Mouse (Mus musculus) kidney, postnatal 4 days (tissue): ENCODE measurements around the gene Gm20388.

Source experiments
- DNase-seq, 2 experiments: peaks; one replicate each; pipeline ENCODE4 v3.0.0; 2021; ENCODE audit warnings: mixed read lengths in 2 of 2

Gene Gm20388

DNA sequence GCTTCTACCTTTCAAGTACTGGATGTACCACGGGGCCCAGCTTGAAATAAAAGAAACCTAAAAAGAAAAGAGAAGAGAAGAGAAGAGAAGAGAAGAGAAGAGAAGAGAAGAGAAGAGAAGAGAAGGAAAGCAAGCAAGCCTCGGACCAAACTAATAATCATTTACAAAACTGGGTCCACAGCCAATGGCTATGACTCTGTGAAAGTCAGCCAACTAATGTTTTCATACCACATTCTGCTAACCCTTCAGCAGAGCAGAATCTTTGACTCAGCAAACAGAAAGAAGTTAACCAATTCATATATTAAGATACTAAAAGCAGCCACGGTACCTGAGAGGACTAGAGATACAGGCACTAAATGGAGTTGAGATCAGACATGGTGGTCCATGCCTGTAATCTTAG is 3381.6 kb downstream of the Gm20388 start:
- no peak for DNase-seq

DNA sequence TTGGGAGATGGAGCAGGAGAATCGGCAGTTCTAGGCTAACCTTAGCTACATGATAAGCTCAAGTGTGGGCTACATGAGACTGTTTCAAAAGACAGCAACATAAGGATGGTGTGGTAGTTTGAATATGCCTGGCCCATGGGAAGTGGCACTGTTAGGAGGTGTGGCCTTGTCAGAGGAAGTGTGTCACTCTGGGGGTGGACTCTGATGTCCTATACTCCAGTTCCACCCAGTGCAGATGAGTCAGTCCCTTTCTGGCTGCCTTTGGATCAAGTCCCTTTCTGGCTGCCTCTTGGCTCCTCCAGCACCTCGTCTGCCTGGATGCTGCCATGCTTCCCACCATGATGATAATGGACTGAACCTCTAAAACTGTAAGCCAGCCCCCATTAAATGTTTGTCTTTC is 3382.1 kb downstream of the Gm20388 start:
- no peak for DNase-seq

DNA sequence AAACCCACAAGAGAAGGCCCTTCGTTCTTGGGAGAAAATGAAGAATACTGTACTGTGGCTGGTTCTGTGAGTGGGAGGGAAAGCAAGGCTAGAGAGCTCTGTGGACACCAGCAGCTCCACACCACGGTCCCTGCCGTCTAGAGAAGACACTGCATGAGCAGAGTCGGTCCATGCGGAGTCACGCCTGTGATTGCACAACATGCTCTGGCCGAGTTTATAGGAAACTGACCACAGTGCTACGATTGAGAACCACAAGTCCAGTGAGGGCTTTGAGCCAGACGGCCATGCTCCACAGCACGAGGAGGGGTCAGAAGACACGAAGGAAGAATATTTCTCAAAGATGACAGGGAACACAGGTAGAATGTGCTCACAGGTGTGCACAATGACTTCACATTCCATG is 3387.7 kb downstream of the Gm20388 start:
- DNase-seq = no peak

DNA sequence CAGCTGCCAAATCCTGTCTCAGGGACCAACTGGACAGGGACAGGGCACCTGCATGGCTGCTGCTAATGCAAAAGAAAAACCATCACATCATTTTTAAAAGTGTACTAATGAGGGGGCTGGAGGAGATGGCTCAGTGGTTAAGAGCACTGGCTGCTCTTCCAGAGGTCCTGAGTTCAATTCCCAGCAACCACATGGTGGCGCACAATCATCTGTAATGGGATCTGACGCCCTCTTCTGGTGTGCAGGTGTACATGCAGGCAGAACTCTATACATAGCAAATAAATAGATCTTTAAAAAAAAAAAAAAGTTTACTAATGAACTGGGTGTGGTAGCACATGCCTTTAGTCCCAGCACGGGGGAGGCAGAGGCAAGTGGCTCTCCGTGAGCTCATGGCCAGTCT is 3398.1 kb downstream of the Gm20388 start:
- no peak for DNase-seq

DNA sequence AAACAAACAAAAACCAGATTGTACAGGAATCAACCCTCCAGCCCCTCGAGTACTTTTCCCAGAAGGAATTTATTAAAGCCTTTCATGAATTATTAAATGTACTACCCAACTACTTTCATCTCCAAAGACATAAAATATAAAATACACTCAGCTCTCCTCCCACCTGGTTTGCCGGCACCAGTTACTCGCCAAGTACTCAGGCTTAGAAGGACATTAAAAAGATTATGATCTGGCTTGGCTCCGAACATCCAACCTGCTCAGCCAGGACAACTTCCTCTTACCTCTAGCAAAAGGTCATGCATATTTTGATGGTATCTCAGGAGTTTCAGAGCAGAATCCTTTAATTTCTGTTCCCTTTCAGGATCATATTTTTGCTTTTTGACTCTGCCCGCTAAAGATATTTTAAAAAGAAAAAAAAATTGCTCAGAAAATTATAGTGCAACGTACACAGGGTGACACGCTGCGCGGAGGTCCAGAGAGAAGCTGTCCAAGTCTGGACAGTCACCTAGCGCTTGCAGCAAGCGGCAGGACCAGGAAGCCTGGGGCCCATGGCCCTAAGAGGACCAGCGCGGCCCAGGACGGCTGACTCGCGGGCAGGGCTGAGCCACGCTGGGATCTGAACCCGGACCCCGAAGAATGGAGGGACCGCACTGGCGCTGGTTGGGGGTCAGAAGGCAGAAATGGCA is 3407.3 kb downstream of the Gm20388 start:
- DNase-seq = no peak

DNA sequence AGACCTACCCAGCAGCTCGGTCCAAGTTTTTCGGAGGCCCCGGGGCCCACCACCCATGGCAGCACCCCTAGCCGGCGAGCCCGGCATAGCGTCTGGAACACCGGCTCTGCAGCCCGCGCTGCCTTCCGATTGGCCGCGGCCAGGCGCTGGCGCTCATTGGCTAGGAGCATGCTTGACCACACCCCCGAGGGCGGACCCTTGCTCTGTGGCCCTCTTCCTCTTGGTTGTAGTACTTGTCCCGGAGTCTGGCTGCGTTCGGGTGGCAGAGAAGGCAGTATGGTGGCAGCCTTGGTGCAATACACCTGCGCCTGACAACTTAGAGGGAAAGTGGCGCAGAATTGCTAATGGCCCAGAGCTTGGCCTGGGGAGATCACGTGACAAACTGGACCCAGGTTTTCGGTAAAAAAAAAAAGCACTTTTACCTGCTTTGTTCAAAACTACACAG is 3407.8 kb downstream of the Gm20388 start, which contains the start of gene Fanca:
Gene Fanca (minus strand): TSS at position 110 of the 445 bp plus-strand sequence.
- peak; percentile 96 to 98 for DNase-seq

DNA sequence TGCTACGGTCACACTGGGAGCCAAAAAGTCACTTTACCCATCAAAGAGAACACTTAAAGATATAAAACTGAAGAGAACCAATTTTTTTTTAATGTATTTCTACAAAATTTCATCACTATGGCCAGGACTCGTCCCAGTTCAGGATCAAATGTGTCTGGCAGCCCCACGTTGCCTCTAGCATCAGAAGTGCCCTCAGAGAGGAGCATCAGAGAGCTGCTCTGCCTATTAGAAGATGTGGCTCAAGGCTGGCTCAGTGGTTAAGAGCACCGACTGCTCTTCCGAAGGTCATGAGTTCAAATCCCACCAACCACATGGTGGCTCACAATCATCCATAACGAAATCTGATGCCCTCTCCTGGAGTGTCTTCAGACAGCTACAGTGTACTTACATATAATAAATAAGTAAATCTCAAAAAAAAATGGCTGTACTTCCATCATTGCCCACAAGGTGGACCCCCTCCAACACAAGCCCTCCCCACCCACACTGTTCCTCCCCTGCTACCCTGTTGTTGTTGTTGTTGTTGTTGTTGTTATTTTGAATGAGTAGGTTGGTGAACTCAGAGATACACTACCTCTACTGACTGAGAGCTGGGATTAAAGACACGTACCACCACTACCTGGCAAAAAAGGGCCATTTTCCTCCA is 3409.0 kb downstream of the Gm20388 start:
- DNase-seq = peak; percentile 37 to 43

DNA sequence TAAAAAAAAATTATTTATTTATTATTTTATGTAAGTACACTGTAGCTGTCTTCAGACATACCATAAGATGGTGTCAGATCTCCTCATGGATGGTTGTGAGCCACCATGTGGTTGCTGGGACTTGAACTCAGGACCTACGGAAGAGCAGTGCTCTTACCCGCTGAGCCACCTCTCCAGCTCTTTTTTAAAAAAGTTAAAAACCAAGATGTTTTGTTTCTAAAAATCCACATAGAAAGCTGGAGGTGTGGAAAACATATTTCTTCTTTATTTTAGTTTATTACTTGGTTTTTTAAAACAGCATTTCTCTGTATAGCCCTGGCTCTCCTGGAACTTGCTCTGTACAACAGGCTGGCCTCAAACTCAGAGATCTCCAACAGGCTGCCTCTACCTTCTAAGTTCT is 3417.9 kb downstream of the Gm20388 start:
- no peak for DNase-seq

DNA sequence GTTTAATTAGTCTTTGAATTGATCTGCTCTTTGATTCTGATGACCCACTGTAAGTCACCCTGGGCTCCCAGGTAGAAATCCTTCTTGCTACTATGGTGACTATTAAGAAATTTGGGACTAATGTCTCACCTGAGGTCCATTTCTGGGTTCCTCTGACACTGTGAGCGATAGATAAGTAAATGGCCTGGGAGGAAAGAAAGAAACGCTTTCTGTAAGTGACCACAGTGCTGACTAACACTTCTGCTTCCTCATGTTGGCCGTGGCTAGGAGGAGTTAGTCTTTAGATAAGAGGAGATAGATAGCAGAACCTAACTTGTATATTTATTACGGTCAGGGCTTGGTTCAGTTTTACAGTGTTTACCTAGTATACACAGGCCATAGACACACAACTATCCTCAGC is 3418.7 kb downstream of the Gm20388 start:
- no peak for DNase-seq

DNA sequence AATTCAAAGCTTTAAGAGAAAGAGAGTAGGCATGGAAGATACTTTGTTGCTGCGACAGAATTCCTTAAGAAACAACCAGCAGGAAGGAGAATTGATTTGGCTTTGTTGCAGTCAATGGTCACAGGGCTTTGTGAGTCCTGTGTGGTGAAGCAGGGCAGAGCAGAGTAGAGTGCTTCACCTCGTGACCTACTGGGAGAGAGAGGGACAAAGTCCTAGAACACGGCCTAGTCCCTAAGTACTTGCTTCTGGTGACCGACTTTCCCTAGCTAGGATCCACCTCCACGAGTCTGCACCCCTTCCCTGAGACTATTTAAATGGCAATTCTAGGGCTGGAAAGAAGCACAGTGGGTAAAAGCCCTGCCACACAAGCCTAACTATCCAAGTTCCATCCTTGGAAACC is 3419.3 kb downstream of the Gm20388 start:
- DNase-seq = no peak

DNA sequence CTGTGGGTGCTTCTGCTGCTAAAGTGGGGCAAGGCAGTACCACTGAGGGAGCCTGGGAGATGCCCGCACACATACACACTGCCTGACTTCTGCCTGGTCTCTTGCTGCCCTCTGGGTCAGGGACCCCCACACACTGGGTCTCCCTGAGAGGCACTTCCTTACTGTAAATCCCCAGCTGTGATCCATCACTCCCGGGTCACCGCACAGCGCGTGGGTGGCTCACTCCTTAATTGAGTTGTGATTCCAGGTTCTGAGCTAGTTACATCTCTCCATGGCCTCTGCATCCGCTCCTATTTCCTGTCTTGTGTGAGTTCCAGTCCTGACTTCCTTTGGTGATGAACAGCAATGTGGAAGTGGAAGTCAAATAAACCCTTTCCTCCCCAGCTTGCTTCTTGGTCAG is 3420.1 kb downstream of the Gm20388 start:
- DNase-seq = peak; percentile 61 to 72

DNA sequence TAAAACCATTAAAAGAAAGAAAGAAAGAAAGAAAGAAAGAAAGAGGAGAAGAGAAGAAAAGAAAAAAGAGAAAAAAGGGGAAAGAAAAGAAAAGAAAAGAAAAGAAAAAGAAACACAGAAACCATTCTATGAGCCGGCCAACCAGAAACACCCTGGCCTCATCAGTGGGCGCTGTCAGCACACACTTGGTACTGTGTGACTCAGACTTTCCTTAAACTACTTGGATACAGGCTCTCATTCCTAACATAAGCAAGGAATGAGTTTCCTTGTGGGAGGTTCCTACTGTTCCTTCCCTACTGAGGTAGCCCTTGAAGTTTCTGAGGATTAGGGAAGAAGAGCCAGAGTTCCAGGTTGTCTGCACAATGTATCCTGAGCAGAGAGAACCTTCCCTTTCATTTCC is 3420.7 kb downstream of the Gm20388 start:
- no peak for DNase-seq

DNA sequence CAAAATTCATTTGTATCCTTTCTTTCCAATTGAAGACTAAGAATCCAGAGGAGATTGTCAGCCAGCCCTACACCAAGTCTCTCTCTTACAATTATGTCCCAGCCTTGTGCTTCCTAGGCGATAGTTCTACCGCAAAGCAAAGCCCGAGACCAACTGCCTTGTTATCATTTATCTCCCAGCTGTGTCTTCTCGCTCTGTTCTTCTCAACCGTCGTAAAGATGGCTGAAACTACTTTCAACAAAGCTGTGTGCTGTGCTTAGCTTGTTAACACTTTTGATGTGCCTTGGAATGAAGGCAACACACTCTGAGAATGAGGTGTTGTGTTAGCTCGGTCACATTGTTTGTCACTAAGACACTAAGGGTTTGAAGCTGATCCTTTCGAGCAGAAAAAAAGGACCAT is 3421.2 kb downstream of the Gm20388 start:
- no peak for DNase-seq

DNA sequence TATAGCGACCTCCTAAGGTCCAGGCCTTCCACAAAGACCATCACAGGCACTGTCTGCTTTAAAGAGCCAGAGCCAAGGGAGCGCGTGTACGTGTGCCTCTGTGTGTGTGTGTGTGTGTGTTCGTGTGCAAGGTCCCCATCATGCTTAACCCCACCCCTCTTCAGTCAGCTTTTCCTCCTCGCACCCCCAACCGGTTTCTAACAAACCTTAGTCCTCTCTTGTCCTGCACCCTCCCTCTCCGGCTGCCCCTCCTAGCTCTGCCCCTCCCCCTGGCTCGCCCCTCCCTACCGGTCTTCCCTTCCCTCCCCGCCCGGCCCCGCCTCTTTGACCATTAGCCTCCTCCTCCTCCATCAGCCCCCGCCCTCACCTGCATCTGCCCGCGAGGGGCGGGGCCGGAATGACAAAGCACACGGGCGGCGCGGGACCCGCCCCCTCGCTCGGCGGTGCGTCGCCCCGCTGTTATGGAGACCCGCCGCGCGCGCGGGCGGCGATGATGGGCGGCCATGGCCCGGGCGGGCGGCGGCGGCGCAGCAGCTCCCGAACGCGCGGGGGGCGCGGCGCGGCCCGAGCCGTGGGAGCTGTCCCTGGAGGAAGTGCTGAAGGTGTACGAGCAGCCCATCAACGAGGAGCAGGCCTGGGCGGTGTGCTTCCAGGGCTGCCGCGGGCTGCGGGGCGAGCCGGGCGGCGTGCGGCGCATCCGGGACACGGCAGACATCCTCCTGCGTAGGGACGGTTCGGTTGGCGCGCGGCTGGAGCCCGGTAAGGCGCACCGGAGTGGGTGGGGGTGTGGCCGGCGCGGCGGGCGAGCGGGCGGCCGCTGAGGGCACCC is 3421.8 kb downstream of the Gm20388 start, which contains the start of gene Spire2:
Gene Spire2 (plus strand): TSS at position 452 of the 829 bp plus-strand sequence.
- DNase-seq = peak; percentile 90 to 92

DNA sequence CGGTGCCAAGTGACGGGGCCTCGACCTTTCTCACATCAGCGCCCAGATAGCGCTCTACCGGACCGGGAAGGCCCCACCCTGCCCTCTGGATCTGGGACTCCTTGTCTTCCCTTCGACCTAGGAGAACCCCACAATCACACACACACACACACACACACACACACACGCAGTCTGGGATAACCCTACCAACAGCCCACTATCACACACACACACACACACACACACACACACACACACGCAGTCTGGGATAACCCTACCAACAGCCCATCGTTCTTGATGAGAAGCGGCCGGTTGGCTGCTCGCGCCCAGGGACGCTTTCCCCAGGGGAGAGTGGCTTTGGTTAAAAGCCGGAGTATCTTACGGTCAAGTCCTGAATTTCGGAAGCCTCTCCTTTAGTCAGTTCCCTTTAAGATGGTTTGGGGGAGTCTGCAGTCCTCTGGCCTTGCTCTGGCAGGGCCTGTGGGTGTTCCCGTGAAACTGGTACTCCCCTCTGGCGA is 3422.5 kb downstream of the Gm20388 start:
- DNase-seq = peak in 1 of 2 experiments; percentile 32

DNA sequence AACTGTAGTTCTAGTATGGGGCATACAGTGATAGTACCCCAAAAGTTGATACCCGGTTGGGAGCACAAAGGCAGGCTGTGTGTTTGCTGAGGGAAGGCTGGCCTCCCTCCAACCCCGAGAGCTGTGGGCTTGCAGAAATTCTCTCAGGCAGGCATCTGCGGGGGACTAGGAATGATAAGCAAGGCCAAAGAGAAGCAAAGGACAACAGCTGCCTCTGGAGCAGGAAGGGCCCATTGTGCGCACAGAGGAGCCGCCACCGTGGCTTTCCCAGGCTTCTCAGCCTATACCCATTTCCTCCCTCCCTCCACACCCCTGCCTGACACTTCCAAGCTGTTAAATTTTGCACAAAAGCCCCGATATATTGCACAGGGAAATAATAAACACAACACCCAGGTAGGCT is 3423.2 kb downstream of the Gm20388 start:
- DNase-seq = no peak

DNA sequence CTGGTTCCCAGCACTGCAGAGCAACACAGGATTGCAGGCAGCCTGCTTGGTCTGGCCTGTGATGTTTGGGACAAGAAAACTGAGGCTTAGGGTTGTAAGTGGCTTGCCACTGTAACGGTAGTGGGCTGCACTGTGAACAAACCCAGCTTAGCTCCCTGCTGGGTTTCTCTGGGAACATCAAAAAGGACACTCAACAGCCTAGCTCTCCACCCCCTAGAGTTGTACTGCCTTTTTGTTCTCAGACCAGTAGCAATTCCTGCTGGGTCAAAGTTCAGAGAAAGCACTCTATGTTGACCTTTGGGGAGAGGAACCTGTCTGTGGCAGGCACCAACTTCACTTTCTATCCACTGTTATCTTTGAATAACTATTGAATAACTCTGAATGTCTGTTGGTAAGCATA is 3423.8 kb downstream of the Gm20388 start:
- DNase-seq = no peak

DNA sequence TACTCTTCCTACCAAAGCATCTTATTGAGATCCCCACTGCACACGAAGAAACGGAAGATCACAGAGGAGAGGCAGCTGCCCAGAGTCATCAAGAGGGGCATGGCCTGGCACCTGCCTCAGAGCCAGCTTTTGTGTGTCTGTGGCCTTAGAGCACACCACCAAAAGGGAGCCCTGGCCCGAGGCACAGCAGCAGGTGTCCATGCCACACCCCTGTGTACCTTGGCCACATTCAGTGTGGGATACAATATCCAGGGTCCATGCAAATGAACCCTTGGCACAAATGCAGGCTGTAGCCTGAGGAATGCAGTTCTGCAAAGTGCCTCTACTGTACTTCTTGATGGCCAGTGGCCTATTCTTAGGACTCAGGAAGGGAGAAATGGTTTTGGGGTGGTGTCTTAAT is 3426.8 kb downstream of the Gm20388 start:
- no peak for DNase-seq

DNA sequence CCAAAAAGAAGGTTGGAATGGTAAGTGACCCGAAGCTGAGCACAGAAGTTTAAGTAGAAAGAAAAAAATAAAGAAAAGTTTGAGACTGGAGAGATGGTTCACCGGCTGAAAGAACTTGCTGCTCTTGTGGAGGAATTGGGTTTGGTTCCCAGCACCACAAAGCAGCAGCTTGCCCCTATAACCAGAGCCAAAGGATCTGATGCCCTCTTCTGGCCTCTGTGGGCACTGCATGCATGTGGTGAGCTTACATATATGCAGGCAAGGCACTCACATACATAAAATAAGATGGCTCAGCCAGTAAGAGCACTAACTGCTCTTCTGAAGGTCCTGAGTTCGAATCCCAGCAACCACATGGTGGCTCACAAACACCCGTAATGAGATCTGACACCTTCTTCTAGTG is 3429.4 kb downstream of the Gm20388 start:
- no peak for DNase-seq

DNA sequence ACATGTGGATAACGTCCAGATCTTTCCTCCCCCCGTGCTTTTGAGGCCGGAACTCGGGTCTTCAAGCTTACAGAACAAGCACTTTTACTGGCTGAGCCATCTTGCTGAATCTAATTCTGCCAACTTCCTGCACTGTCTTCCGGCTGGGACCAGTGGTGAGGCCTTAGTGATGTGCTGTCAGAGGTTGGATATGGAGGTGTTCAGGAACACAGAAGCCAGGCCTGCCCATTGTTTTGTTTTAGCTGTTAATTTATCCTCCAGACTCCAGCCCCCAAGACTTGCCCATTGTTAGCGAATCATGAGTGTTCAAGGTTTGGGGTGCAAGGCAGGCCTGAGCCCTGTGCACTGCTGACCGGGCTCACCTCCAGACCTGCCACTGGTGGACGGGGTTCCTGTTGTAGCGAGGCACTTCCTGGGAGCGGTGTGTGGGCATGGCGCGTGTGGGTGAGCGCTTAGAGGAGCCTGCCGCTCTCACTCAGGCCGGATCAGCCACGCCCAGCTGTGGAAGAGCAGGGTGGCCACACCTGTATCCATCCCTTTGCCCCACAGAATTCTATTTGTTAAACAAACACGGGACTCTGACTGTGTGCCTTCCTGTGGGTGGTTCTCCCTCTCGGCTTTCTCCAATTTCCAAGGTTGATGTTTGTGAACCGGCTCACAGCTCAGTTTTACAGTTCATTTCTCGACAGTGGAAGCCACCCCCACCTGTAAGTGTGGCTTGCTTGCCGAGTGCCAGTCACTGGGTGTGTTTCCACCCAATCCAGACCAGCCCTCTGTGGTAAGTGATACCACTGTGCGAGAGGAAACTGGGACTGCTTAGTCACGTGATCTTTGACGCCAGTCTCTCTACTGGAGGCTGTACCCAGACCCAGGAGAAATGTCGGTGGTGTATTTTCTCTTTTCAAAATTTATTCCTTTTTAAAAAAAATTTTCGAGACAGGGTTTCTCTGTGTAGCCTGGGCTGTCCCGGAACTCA is 3430.7 kb downstream of the Gm20388 start:
- DNase-seq = no peak

DNA sequence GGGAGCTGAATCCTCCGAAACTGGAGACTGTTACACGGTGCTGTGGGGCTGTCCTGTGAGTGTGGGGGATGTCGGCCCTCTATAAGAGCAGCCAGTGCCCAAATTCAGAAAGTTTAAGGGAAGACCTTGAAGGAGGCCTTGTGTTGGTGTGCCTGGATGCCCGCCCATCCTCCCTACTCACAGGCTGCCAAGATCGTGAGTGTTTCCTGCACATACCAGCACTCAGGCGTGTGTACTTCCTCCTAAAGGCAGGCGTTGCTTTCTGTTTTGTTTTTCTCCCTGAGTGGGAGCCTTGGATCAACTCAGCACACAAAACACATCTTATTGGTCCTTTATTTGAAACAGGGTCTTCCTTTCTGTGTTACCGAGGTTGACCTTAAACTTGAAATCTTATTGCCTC is 3431.6 kb downstream of the Gm20388 start:
- no peak for DNase-seq

DNA sequence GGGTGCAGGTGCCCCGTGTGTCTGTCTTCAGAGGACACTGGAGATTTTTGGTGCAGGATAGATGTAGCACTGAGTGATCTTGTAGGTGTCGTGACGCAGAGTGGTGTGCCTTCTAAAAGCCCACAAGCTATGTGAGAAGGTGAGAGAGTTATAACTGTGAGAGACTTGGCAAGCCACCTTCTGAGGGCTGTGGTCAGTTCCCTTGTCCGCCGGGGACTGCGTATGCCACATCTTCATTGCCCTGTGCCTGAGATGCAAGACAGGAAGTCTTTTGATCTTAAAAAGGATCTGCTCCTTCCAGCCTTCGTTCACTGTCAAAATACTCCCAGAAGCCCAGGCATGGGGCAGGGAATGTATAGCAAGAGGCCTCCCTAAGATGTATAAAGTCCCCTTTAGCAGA is 3432.3 kb downstream of the Gm20388 start:
- no peak for DNase-seq
